Mouse (Mus musculus): ENCODE measurements at regions not wholly inside any gene's neighbourhood (a gene's known extent, or its start where the extent isn't known, plus 50 kb on each side); places are given as distances from the start of the nearest gene placed in this dataset.

DNA sequence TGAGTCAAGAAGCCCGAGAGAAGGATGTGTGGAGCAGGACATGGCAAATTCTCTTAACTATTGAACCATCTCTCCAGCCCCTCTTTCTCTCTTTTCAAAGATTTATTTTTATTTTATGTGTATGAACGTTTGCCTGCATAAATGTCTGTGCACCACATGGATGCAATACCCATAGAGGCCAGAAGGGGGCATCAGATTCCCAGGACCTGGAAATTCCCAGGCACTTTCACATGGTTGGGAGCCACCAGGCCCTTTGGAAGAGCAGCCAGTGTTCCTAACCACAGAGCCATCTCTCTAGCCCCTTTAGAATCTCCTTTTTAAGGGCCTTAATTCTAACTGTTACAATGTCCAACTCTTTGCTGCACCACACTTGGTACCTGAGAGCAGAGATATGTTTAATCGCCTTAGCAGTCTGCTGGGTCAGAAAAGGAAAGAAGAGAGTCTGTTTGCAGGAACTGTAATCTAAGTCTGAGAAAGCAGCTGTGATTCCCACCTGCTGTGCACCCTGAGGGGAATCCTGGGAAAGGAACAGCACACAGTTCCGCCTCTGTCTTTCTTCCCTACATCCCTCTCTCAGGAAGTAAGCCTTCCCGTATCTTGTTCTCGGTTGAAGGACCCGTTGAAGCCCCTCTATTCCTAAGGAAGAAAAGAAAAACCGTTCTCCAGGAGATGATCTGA lies 186.8 kb downstream of the Katnal1 start:
- no peak for DNase-seq (ENCODE audit: low spot score in 2 of 2)

- no peak for DNase-seq (ENCODE audit: low spot score in 2 of 2)
These were observed 187.7 kb downstream of the Katnal1 start for GRCm38 (mm10) chr5:148741267-148742004.

- no peak for DNase-seq (ENCODE audit: low spot score in 2 of 2)
These were observed 188.0 kb upstream of the Ubl3 start for GRCm38 (mm10) chr5:148740366-148741266.

GRCm38 (mm10) chr5:148739672-148740071 lies 187.1 kb upstream of the Ubl3 start:
- no peak for DNase-seq (ENCODE audit: low spot score in 2 of 2)

- DNase-seq (ENCODE audit: low spot score in 2 of 2), result no peak
These were observed 186.6 kb upstream of the Ubl3 start for GRCm38 (mm10) chr5:148739141-148739540.

GRCm38 (mm10) chr5:148729541-148729940 lies 177.0 kb upstream of the Ubl3 start:
- no peak for DNase-seq (ENCODE audit: low spot score in 2 of 2)

- DNase-seq (ENCODE audit: low spot score in 2 of 2), result no peak
These were observed 175.9 kb upstream of the Ubl3 start for GRCm38 (mm10) chr5:148728492-148728891.

DNA sequence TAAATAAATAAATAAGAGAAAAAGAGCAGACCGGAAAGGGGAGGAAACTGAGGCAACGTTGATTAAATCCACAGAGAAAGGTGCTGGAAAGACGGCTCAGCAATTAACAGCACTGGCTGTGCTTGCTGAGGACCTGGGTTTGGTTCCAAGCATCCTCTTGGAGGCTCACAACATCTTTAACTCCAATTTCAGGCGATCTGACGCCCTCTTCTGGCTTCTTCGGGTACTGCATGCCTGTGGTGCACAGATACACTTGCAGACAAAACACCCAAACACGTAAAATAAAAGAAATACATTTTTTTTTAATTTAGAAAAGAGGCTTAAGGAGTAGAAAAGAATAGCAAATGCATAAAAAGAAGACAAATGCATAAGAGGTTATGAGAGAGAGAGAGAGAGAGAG lies 173.9 kb upstream of the Ubl3 start:
- no peak for DNase-seq (ENCODE audit: low spot score in 2 of 2)

DNA sequence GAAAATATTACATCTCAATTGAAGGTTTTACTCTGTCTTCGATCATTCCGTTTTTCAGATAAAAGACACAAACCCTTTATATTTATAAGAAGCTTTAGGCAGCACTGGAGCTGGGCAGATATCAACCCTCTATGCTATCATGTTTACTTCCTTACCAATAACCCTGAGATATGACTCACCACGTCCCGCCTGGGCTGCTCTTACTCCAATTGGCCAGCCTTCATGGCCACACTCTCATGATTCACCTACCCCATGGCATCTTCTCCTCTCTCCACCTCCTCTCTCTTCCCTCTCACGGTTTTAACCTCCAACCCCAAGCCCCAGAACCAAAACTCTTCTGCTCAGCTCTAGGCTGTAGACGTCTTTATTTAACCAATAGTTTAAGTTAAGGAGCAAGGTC lies 171.9 kb upstream of the Ubl3 start:
- no peak for DNase-seq (ENCODE audit: low spot score in 2 of 2)

DNA sequence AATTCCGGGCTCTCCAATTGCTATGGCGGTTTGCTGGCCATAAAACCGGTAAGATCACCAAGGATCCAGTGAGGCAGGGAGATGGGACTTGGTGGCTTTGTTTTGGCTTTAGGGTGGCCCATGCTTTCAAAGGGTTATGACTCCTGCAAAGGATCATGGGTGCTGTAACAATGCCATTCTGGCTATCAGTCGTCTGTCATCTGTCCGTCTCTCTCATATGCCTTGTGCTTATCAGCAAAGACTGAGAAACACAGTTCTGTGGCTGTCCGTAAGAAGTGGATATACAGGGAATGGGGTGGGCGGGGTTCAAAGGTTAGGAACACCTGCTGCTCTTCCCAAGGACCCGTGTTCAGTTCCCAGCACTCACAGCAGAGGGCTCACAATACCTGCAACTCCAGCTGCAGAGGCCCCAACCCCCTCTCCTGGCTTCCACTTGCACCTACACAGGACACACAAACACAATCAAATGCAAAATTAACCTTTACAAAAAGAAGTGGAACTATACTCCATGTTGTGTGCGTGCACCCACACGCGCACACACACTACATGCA lies 171.2 kb upstream of the Ubl3 start:
- DNase-seq (ENCODE audit: low spot score in 2 of 2), result no peak

DNA sequence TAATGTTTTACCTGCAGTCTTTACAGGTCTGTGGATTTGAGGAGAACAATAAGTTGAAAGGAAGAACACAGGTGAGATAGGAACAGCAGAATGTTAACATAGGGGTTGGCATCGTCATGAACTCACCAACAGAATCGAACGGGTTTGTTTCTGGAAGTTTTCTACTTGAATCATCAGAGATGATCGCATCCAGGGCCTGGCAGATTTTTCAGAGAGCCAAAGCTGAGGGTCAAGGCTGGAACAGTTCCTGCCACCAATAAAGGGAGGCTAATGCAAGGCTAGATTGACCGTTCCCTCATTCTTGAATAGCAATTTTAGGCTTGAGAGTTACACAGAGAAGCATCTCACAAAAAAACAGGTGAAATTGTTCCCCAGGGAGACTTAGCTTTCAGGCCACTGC lies 168.0 kb upstream of the Ubl3 start:
- DNase-seq (ENCODE audit: low spot score in 2 of 2), result no peak

DNA sequence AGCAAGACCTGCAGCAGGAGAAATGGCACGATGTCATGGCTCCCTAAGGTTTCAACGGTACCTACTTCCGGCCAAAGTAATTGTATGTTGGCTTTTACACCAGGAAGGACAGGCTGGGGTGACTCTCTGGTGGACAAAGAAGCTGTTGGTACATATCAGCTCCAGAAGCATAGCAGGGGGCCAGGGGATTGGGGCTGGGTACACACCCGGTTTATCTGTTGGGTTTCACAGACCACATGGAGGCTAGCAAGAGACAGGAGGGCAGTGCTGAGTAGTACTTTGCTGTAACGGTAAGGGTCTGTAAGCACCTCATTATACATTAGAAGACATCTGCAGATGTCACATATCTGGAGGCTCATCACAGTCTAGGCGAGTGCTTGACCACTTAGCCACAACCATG lies 164.0 kb upstream of the Ubl3 start:
- DNase-seq (ENCODE audit: low spot score in 2 of 2), result no peak

GRCm38 (mm10) chr5:148715218-148715991 lies 162.8 kb upstream of the Ubl3 start:
- no peak for DNase-seq (ENCODE audit: low spot score in 2 of 2)

DNA sequence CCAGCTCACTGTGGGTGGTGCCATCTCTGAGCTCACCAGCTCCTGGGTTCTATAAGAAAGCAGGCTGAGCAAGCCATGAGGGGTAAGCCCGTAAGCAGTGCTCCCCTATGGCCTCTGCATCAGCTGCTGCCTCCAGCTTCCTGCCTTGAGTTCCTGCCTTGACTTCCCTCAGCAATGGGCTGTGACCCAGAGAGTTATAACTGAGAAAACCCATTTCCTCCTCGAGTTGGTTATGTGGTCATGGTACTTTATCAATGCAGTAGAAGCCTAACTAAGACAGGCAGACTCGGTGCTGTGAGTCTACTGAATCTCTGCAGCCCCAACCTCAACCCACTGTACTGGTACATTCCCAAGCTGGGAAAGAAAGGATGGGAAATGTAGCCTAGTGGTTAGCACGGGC lies 162.2 kb upstream of the Ubl3 start:
- DNase-seq (ENCODE audit: low spot score in 2 of 2), result no peak

GRCm38 (mm10) chr5:148713796-148714195 lies 161.2 kb upstream of the Ubl3 start:
- DNase-seq (ENCODE audit: low spot score in 2 of 2), result no peak

DNA sequence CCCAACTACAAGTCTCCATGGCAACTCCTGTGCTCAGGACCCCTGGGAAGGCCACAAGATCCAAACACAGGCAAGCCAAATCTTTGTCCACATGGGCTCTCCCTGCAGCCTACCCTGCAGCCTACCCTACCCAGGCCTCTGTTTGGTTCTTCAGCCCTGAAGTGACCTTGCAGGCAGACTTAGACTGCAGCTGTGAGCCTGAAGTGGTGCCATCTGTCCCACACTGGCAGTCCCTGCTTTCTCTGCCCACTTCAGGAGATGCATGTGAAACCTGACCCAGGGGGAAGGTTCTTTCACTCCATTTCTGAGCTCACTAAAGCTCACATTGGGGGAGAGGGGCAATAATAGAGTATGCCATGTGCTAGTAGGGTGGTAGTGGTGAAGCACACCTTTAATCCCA lies 160.4 kb upstream of the Ubl3 start:
- no peak for DNase-seq (ENCODE audit: low spot score in 2 of 2)

DNA sequence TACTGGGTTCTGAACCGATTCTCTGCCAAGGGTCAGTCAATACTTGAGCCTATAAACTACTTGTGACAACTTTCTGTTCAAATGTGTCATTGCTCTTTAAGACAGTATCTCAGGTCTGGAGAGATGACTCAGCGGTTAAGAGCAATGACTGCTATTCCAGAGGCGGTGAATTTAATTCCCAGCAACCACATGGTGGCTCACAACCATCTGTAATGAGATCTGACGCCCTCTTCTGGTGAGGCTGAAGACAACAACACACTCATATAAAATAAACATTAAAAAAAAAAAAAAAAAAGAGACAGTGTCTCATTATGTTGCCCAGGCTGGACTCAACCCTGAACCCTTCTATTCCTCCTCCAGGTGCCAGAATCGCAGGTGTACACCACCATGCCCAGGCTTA lies 159.0 kb upstream of the Ubl3 start:
- DNase-seq (ENCODE audit: low spot score in 2 of 2), result no peak

DNA sequence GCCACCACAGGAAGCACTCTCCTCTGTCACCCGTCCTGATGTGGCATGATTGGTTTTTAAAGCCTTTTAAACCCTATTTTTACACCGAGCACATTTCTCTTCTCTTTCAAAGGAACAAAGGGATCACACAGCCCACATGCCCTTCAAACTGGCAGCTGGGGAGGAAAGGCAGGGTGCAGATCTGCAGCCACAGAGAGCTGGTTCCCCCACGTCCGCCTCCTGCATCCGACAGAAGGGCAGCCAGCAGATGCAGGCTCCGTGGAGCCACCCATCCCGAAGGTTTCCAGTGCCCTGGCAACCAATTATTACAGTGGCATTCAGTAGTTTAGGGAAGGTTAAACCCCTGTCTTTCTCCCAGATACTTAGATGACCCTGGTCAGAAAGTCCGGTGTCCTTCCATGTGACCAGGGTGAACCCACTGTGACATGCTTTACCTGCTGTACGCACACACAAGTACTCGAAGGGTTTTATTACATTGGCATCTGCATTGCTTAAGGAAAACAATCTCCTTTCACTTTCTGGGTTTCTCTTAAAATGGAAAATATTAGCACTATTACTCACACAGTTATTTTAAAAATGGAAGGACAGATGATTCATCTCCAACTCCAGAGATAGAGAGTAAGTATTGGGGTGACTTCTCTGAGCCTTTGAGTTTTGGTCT lies 156.7 kb upstream of the Ubl3 start:
- no peak for DNase-seq (ENCODE audit: low spot score in 2 of 2)

- no peak for DNase-seq (ENCODE audit: low spot score in 2 of 2)
These were observed 155.6 kb upstream of the Ubl3 start for GRCm38 (mm10) chr5:148708014-148708741.

GRCm38 (mm10) chr5:148707335-148707734 lies 154.7 kb upstream of the Ubl3 start:
- DNase-seq (ENCODE audit: low spot score in 2 of 2), result no peak
